Mouse (Mus musculus) heart, embryonic 13.5 days (tissue): Measurements from ENCODE around the gene Cyp4f39. TPM values are rescaled to one million over a fixed set of nuclear protein-coding genes. Genes with fewer than 3 reads are reported as not detected.
"Not testable (repeated sequence)": the region's sequence is repeated elsewhere in the genome, so short reads cannot be mapped to it uniquely, and the experiment has no call there.

ENCODE experiments used
- ATAC-seq: fragments of 200-750 bp; cut with Nextera tagmentation; 2 replicates; pipeline ENCODE4 v1.8.0; 2017; ENCODE audit warnings: moderate TSS enrichment; ENCODE audit not compliant: insufficient number of reproducible peaks, low FRiP score, low TSS enrichment; ENCODE audit errors: extremely low read depth
- H3K27ac ChIP-seq: fragments of 300-500 bp; sonication (generic); replicated peaks from 2 replicates; pipeline ENCODE4 v1.5.1; 2015; ENCODE audit warnings: moderate library complexity, mild to moderate bottlenecking, inconsistent platforms
- H3K27me3 ChIP-seq: fragments of 300-500 bp; sonication (generic); replicated peaks from 2 replicates; pipeline ENCODE4 v1.6.1; 2015; ENCODE audit warnings: mild to moderate bottlenecking, inconsistent platforms
- H3K36me3 ChIP-seq: fragments of 300-500 bp; sonication (generic); 2 replicates; pipeline ENCODE4 v1.6.1; 2015; ENCODE audit warnings: mild to moderate bottlenecking, inconsistent platforms
- H3K4me1 ChIP-seq: fragments of 300-500 bp; sonication (generic); 2 replicates; pipeline ENCODE4 v1.6.1; 2015; ENCODE audit warnings: inconsistent platforms
- H3K4me2 ChIP-seq: fragments of 300-500 bp; sonication (generic); 2 replicates; pipeline ENCODE4 v1.6.1; 2015; ENCODE audit warnings: inconsistent platforms, mild to moderate bottlenecking, moderate library complexity
- H3K4me3 ChIP-seq: fragments of 300-500 bp; sonication (generic); 2 replicates; pipeline ENCODE4 v1.5.1; 2015; ENCODE audit warnings: moderate library complexity, mild to moderate bottlenecking, inconsistent platforms
- H3K9ac ChIP-seq: fragments of 300-500 bp; sonication (generic); 2 replicates; pipeline ENCODE4 v1.6.1; 2015; ENCODE audit warnings: inconsistent platforms, mild to moderate bottlenecking, moderate library complexity
- H3K9me3 ChIP-seq: fragments of 300-500 bp; sonication (generic); 2 replicates; pipeline ENCODE4 v1.6.1; 2016; ENCODE audit warnings: inconsistent platforms
- WGBS: fragments of 180-500 bp; shearing (Covaris S2); methylation state at CpG from one replicate; pipeline ENCODE4 v1.1.7; 2015; ENCODE audit warnings: mixed read lengths; 5-methylcytosine and 5-hydroxymethylcytosine counted together
- polyA plus RNA-seq: library from polyadenylated mRNA; unstranded; fragments of >200 nt; fragmentation: Nextera tagmentation; extraction: Ambion mirVana; gene quantifications from 2 replicates; pipeline ENCODE4 v1.2.1, GENCODE M21; 2015

The Cyp4f39 gene
- polyA plus RNA-seq, 1 experiment from 2014 or later: 0.15 TPM

DNA sequence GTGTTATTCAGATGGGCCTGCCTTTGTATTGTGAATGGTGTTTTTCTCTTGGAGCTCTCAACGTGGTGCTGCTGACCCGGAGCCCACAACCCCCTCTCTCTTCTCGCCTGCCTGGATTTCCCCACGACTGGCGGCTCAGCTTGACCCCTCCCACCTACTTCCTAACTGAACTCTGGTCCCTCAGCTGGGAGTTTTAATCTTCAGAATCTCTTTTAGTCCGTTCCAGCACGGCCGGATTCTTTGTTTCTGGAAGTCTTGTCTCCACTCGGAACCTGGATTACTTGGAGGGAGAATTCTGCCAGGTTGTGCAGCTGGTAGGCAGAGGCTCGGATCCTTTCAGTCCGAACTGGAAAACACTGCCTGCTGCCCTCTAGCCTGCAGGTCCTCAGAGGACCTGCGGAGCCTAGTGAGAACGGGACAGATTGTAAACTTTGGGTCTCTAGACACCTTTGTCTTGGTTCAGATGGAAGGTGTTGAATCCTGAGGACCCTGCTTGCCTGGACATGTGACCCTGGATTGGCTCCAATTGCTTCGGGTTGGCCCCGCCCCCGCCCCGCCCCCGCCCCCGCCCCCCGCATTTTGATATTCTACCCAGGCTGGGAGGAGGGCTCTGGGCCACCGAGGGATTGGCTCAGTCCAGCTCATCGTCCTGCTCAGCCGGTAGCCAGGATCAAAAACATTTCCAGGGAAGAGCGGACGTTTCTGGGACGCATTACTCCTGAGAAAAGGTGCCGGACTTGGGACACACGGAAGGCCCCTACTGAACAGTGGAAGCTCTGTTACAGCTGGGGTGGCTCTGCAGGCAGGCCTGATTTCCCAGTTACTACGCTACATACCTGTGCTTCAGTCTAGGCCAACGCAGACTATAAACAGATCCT is 53.6 kb downstream of the Cyp4f39 start, which contains the start of gene Cyp4f17:
Gene Cyp4f17 (plus strand): TSS at position 200 of the 878 bp plus-strand sequence.
- Histone ChIP-seq H3K4me1 (peaks cover 40% of the 10 kb centered on the region), H3K9me3 (no peaks in the 10 kb centered on the region), H3K27me3 (no peaks in the 10 kb centered on the region), H3K27ac (peak within 1 kb of the TSS; percentile 92), H3K4me2 (peak within 1 kb of the TSS; percentile 91), H3K9ac (peak within 1 kb of the TSS; percentile 81), H3K36me3 (peaks cover 14% of the 10 kb centered on the region), H3K4me3 (peak within 1 kb of the TSS; percentile 64)
- peak; percentile 81 for ATAC-seq
- 1% methylated on average over 30 of the region's 30 CpGs for WGBS

DNA sequence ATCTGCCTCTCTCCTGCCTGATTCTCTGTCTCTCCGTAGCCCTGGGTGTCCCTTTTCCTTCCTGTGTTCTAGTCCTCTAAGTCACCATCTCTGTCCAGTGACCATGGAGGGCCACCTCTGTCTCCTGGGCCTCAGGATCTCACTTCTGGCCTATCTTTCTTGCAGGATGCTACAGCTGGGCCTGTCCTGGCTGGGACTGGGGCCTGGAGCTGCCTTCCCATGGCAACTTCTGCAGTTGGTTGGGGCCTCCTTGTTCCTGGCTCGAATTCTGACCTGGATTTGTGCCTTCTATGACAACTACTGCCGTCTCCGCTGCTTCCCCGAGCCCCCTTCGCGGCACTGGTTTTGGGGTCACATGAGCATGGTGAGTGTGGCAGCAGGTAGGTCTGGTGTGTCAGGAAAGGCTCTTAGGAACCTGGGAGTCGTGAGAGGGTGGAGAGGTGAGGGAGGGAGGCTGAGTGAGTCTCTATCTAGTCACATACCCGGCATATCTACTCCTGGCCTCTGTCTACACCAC is 54.3 kb downstream of the Cyp4f39 start:
- WGBS: 43% methylated on average over 9 of the region's 9 CpGs
- Histone ChIP-seq H3K27me3 (no peaks in the 10 kb centered on the region), H3K27ac (peak overlapping the region; percentile 92), H3K4me2 (peak overlapping the region; percentile 91), H3K9ac (peak overlapping the region; percentile 81), H3K9me3 (no peaks in the 10 kb centered on the region), H3K4me1 (peaks cover 33% of the 10 kb centered on the region), H3K4me3 (peak overlapping the region; percentile 64), H3K36me3 (peaks cover 14% of the 10 kb centered on the region)
- ATAC-seq: no peak

DNA sequence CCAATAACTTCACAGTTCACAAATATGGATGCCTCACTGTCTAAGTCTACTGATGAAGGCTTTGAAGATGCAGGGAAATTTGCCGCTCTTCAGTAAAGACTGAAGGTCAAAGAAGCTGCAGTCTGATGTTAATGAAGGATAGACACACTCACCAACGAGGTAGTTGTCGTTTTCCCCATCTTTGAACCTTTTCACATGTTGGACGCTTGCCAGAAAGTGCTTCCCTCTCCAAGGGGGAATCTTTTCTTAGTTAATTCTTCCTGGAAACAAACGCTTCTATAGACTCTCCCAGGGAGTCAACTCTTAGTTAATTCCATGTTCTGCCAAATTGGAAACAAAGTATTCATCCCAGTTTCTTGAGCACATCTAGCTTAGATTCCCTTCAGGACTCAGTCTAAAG is 63.6 kb downstream of the Cyp4f39 start:
- Histone ChIP-seq H3K9me3 (no peaks in the 10 kb centered on the region), H3K27ac (no peak overlapping the region), H3K4me3 (no peak overlapping the region), H3K27me3 (no peaks in the 10 kb centered on the region), H3K9ac (no peak overlapping the region), H3K4me1 (no peaks in the 10 kb centered on the region), H3K4me2 (no peak overlapping the region), H3K36me3 (peaks cover 14% of the 10 kb centered on the region; the same call in 1 of the 2 replicates)
- 73% methylated on average over 5 of the region's 5 CpGs for WGBS
- no peak for ATAC-seq

DNA sequence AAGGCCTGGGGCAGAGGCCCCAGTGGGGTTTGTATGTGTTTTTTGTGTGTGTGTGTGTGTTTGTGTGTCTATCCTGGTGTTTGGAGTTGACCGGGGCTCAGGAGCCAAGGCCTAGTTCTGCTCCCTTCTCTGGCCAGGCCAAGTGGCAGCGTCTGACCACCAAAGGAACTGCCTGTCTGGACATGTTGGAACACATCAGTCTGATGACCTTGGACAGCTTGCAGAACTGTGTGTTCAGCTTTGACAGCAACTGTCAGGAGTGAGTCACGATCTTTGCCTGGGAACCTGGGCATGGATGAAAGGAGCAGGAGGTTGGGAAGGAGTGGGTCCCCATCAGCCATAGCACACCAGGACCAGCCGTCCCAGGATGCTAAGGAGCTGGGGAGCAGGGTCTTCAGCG is 69.5 kb downstream of the Cyp4f39 start:
- Histone ChIP-seq H3K4me2 (no peak overlapping the region), H3K27ac (no peak overlapping the region), H3K9me3 (no peaks in the 10 kb centered on the region), H3K27me3 (no peaks in the 10 kb centered on the region), H3K4me1 (no peaks in the 10 kb centered on the region), H3K9ac (no peak overlapping the region), H3K36me3 (peaks cover 52% of the 10 kb centered on the region), H3K4me3 (no peak overlapping the region)
- ATAC-seq: no peak
- WGBS: 83% methylated on average over 5 of the region's 5 CpGs

DNA sequence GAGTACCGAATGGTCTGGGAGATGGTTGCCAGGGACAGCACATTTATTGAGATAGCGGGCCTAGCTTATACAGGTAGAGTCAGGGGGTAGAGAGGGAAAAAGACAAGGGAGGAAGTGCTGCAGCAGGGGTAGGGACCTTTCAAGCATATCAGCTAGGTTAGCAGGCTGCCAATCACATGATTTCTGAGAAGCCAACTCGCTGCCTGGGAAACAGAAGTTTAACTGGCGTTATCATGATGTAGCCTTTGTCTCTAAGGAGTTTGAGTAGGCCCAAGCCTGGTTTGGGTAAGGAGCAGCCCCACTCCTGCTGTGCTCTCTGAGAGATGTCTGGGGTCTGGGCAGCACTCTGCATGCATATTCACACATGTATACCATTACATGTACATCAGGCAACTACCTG is 69.9 kb downstream of the Cyp4f39 start:
- Histone ChIP-seq H3K9me3 (no peaks in the 10 kb centered on the region), H3K4me2 (no peak overlapping the region), H3K4me3 (no peak overlapping the region), H3K9ac (no peak overlapping the region), H3K27me3 (no peaks in the 10 kb centered on the region), H3K4me1 (no peaks in the 10 kb centered on the region), H3K27ac (no peak overlapping the region), H3K36me3 (peaks cover 51% of the 10 kb centered on the region)
- WGBS: 75% methylated on average over 4 of the region's 4 CpGs
- no peak for ATAC-seq

DNA sequence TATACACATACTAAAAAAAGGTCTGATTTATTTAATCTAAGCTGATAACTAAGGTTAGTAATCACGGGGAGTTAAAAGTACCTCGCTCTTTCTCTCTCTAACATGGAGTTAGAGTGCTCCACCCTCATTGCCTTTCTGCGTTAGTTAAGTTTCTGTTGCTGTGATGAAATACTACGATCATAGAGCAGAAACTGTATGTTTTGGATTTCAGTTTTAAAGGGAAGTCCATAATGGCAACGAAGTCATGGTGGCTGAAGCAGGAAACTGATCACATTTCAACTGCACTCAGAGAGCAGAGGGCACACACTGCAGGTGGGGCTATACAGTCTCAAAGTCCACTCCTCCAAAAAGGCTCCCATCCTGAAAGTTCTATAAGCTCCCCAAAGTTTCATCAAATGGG is 70.3 kb downstream of the Cyp4f39 start:
- Histone ChIP-seq H3K27ac (no peak overlapping the region), H3K27me3 (no peaks in the 10 kb centered on the region), H3K4me1 (no peaks in the 10 kb centered on the region; the same call in 1 of the 2 replicates), H3K36me3 (peaks cover 50% of the 10 kb centered on the region), H3K4me3 (no peak overlapping the region), H3K9me3 (no peaks in the 10 kb centered on the region), H3K4me2 (no peak overlapping the region), H3K9ac (no peak overlapping the region)
- ATAC-seq: no peak
- WGBS: 77% methylated on average over 5 of the region's 5 CpGs

DNA sequence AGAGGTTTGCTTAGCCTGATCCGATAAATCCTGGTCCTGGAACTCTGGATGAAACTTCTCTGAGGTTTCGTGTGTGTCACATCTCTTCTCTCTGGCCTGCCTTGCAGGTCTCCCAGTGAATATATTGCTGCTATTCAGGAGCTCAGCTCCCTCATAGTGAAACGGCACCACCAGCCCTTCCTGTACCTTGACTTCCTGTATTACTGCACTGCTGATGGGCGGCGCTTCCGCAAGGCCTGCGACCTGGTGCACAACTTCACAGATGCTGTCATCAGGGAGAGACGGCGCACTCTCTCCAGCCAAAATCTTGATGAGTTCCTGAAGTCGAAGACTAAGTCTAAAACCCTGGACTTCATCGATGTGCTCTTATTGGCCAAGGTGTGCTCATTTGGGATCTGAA is 71.4 kb downstream of the Cyp4f39 start:
- H3K4me1 ChIP-seq: peaks cover 9% of the 10 kb centered on the region
- 84% methylated on average over 11 of the region's 11 CpGs for WGBS
- no peak overlapping the region for H3K4me2 ChIP-seq
- H3K27ac ChIP-seq: no peak overlapping the region
- no peak overlapping the region for H3K9ac ChIP-seq
- peaks cover 45% of the 10 kb centered on the region for H3K36me3 ChIP-seq
- no peaks in the 10 kb centered on the region for H3K27me3 ChIP-seq
- no peak for ATAC-seq
- no peak overlapping the region for H3K4me3 ChIP-seq
- no peaks in the 10 kb centered on the region for H3K9me3 ChIP-seq

DNA sequence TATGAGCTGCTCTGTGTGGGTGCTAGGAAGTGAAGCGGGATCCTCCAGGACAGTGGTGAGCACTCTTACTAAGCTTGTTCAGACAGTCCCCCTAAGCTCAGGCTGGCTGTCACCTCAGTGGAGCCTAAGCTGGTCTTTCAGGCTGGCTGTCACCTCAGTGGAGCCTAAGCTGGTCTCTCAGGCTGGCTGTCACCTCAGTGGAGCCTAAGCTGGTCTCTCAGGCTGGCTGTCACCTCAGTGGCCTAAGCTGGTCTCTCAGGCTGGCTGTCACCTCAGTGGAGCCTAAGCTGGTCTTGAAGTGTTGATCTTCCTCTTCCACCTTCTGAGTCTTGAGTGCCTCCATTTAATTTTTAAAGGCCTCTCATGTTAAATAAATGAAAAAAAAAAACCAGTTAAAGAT is 73.8 kb downstream of the Cyp4f39 start:
- H3K9me3 ChIP-seq, H3K4me3 ChIP-seq, H3K27me3 ChIP-seq, H3K9ac ChIP-seq, H3K4me1 ChIP-seq, H3K4me2 ChIP-seq, ATAC-seq, H3K27ac ChIP-seq: not testable (repeated sequence)
- 92% methylated on average over 1 of the region's 1 CpGs for WGBS
- peaks cover 38% of the 10 kb centered on the region for H3K36me3 ChIP-seq

DNA sequence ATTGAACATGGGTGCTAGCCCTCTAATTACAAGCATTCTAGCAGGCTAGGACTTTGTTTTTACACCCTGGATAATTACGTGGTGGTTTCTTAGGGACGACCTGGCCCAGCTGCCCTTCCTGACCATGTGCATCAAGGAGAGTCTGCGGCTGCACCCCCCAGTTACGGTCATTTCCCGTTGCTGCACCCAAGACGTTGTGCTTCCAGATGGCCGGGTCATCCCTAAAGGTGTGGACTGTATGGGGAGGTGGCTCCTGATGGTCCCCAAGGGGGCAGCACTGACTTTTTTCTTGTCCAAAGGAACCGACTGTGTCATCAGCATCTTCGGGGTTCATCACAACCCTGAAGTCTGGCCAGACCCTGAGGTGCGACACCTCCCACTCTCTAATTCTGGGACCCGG is 75.2 kb downstream of the Cyp4f39 start:
- H3K9ac ChIP-seq: no peak overlapping the region
- no peak overlapping the region for H3K4me3 ChIP-seq
- H3K9me3 ChIP-seq: no peaks in the 10 kb centered on the region
- no peak overlapping the region for H3K27ac ChIP-seq
- WGBS: 85% methylated on average over 11 of the region's 11 CpGs
- ATAC-seq: no peak
- peak overlapping the region; percentile 72; the same call in 1 of the 2 replicates for H3K4me2 ChIP-seq
- no peaks in the 10 kb centered on the region for H3K27me3 ChIP-seq
- peaks cover 28% of the 10 kb centered on the region for H3K36me3 ChIP-seq
- H3K4me1 ChIP-seq: peaks cover 9% of the 10 kb centered on the region

DNA sequence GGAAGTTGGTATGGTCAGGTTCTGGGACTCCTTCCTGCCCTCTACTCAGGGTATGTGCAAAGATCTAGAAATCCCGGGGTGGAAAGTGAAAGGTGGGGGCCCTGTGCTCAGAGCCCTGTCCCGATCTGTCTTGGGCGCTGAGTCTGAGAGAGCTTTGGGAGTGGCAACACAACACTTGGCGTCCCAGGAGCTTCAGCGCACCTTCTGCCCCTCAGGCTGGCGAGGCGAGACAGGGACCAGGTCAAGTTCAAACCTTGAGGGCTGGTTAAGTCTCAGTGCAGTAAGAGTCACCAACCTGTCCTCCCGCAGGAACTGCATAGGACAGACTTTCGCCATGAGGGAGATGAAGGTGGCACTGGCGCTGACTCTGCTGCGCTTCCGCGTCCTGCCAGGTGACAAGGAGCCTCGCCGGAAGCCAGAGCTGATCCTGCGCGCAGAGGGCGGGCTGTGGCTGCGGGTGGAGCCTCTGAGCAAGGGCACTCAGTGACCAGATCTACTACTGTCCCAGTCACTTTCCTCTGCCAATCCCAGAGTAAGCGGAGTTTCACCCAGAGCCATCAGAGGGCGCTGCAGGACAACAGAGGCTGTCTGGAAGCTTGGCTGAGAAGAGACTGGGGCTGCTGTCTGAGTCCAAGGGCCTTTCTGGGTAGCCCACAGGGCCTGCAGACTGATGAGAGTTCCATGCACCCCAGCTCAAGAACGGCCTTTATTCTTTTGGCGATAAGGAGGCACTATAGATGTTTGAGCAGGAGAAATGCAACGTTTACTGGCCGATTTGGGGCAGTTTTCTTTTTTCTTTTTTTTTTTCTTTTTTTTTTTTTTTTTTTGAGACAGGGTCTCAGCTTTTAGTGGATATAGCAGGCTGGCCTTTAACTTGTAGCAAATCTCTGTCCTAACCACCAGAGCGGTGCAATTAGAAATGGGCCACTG is 76.2 kb downstream of the Cyp4f39 start:
- Histone ChIP-seq H3K27me3 (no peaks in the 10 kb centered on the region), H3K4me2 (peak overlapping the region; percentile 72), H3K9ac (peak overlapping the region; percentile 79), H3K4me1 (peaks cover 9% of the 10 kb centered on the region), H3K4me3 (peak overlapping the region; percentile 50), H3K27ac (0 out of 2 replicates have a peak overlapping the region, but pooled peaks have one; percentile 9), H3K36me3 (peaks cover 20% of the 10 kb centered on the region), H3K9me3 (no peaks in the 10 kb centered on the region)
- peak; percentile 59 for ATAC-seq
- WGBS: 11% methylated on average over 26 of the region's 26 CpGs

DNA sequence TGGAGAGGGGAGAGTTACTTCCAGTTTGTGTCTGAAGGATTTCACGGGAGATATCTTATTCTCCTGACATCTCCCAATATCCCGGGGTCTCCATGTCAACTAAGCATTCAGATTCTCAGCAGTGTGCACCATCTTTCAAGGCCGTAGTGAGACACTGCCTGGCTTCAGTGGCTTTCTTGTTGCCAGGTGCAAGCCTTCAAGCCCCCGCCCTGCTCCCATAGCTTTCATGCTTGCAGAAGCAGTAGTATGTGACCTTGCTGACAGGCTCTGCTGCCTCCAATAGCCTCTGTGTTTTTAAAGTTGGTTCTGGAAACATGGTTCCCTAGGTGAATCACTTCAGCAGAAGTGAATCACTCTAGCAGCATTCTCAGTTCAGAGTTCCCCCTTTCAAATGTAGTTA is 79.8 kb downstream of the Cyp4f39 start:
- H3K4me3 ChIP-seq, H3K9ac ChIP-seq, H3K27me3 ChIP-seq, ATAC-seq, H3K9me3 ChIP-seq, H3K4me2 ChIP-seq, H3K27ac ChIP-seq, H3K36me3 ChIP-seq: not testable (repeated sequence)
- WGBS: 57% methylated on average over 4 of the region's 4 CpGs
- H3K4me1 ChIP-seq: peaks cover 30% of the 10 kb centered on the region
